Comparison of ENCODE assay signal across 19 mouse cellular contexts in the genomic region with DNA sequence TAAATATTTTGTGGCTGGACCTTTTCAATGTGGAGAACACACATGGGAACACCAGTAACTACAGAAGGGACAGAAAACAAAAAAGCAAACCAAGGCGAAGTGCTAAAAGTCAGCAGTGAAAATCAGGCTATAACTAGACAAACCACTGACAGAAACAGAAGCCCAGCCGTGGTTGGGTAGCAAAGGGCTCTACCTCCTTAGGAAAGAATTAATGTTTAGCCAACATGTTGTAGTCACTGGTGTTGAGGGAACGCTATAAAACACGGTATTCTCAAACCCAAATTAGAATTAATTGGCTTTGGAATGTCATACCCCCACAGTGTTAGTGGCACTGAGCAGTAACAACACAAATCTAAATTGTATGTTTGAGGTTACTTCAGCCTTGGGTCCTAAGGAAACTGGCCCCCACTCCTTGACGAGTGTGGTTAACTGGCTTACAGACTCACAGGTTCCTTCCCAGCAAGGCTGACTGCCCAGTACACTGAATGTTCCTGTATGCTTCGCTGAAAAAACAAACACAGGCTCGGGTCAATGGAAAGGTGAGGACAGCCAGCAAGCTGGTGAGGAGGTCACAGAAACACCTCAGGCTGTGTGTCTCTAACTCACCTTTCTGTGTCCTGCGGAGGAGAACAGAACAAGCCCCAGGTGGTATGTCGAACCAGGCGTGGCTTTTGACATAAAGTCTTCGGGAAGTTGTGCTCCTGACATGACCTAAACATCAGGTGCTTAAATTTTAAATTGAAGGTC.
A peak's percentile ranks its signal among the peaks of the same experiment; 100 is the strongest.
DNase-seq lines count a peak whose midpoint lies in the region; ATAC-seq and TF ChIP-seq lines count a peak whose summit lies in the region.
"Had no signal": no experiment of that assay in that cellular context is flagged by ENCODE, and none has a peak within 500 bp of the region (broad histone marks: within the 10 kb centered on the region; RNA-seq: fewer than 3 reads in every experiment).

No protein-coding gene starts in this region.

- no peaks in the 10 kb centered on the region for H3K9me3 ChIP-seq in liver, embryonic 16.5 days (replicated peaks; ENCODE audit: control insufficient read depth, low read length)
- no peaks in the 10 kb centered on the region for H3K9me3 ChIP-seq in liver, embryonic 12.5 days (replicated peaks)
- H3K9me3 ChIP-seq in kidney, postnatal 0 days (replicated peaks; ENCODE audit: low read length) = no peaks in the 10 kb centered on the region
- no peaks in the 10 kb centered on the region for H3K9me3 ChIP-seq in stomach, postnatal 0 days (ENCODE audit: control insufficient read depth, low read length)
- H3K9me3 ChIP-seq: heart, embryonic 15.5 days; hindbrain, embryonic 12.5 days had no signal

- H3K4me3 ChIP-seq in liver, embryonic 16.5 days (ENCODE audit: low read depth, low read length) = no peak overlapping the region
- no peak overlapping the region for H3K4me3 ChIP-seq in liver, embryonic 12.5 days
- H3K4me3 ChIP-seq in kidney, postnatal 0 days (replicated peaks; ENCODE audit: low read depth, low read length) = no peak overlapping the region
- H3K4me3 ChIP-seq in stomach, postnatal 0 days (ENCODE audit: low read depth, low read length) = no peak overlapping the region
- H3K4me3 ChIP-seq: embryonic facial prominence, embryonic 13.5 days; heart, embryonic 15.5 days; hindbrain, embryonic 12.5 days had no signal

- H3K4me2 ChIP-seq in liver, embryonic 16.5 days (ENCODE audit: low read depth, low read length) = no peak overlapping the region
- no peak overlapping the region for H3K4me2 ChIP-seq in liver, embryonic 12.5 days
- peak overlapping the region; percentile 34; the same call in 1 of the 2 replicates for H3K4me2 ChIP-seq in kidney, postnatal 0 days (ENCODE audit: low read length)
- no peak overlapping the region for H3K4me2 ChIP-seq in stomach, postnatal 0 days (replicated peaks; ENCODE audit: low read depth)
- H3K4me2 ChIP-seq: embryonic facial prominence, embryonic 13.5 days; heart, embryonic 15.5 days; hindbrain, embryonic 12.5 days had no signal

- no peaks in the 10 kb centered on the region for H3K36me3 ChIP-seq in liver, embryonic 16.5 days (ENCODE audit: control insufficient read depth, insufficient read depth)
- no peaks in the 10 kb centered on the region for H3K36me3 ChIP-seq in liver, embryonic 12.5 days
- no peaks in the 10 kb centered on the region for H3K36me3 ChIP-seq in kidney, postnatal 0 days (ENCODE audit: insufficient read depth, low read length)
- H3K36me3 ChIP-seq in stomach, postnatal 0 days (ENCODE audit: control insufficient read depth, insufficient read depth, low read length) = no peaks in the 10 kb centered on the region
- H3K36me3 ChIP-seq: embryonic facial prominence, embryonic 13.5 days; heart, embryonic 15.5 days; hindbrain, embryonic 12.5 days had no signal

- no peak for TF ChIP-seq CTCF in kidney, postnatal 0 days (IDR thresholded peaks at IDR 0.05; ENCODE audit: low read depth)
- TF ChIP-seq CTCF in stomach, postnatal 0 days (IDR thresholded peaks at IDR 0.05; ENCODE audit: low read depth) = no peak

- no peak overlapping the region for H3K9ac ChIP-seq in liver, embryonic 16.5 days (ENCODE audit: low read depth, low read length)
- H3K9ac ChIP-seq in liver, embryonic 12.5 days = no peak overlapping the region
- H3K9ac ChIP-seq in kidney, postnatal 0 days (ENCODE audit: low read depth, low read length) = no peak overlapping the region
- no peak overlapping the region for H3K9ac ChIP-seq in stomach, postnatal 0 days (ENCODE audit: low read length)
- H3K9ac ChIP-seq: embryonic facial prominence, embryonic 13.5 days; forebrain, postnatal 0 days; heart, embryonic 15.5 days; hindbrain, embryonic 12.5 days had no signal

- TF ChIP-seq EP300 in stomach, postnatal 0 days (optimal IDR thresholded peaks at IDR 0.05) = no peak

- H3K27ac ChIP-seq in liver, embryonic 16.5 days (ENCODE audit: low read length) = peak overlapping the region; percentile 66
- no peak overlapping the region for H3K27ac ChIP-seq in liver, embryonic 12.5 days
- H3K27ac ChIP-seq in kidney, postnatal 0 days = peak overlapping the region; percentile 79
- no peak overlapping the region for H3K27ac ChIP-seq in stomach, postnatal 0 days (replicated peaks)
- H3K27ac ChIP-seq: embryonic facial prominence, embryonic 13.5 days; heart, embryonic 15.5 days; hindbrain, embryonic 12.5 days had no signal

- DNase-seq in kidney, adult 18-20 months = peak; percentile 83
- peak; percentile 53 for DNase-seq in kidney, postnatal 0 days (ENCODE audit: low spot score)
- DNase-seq in stomach, postnatal 0 days (ENCODE audit: low spot score) = peak; percentile 15
- DNase-seq in heart, adult 8-10 months (ENCODE audit: low spot score) = no peak
- no peak for DNase-seq in thymus, postnatal 0 days (ENCODE audit: low spot score)
- DNase-seq: adrenal gland, postnatal 14 days; cerebellum, adult 18-20 months; forebrain, postnatal 0 days; heart, adult 11 months; layer of hippocampus, adult 9-11 months; right cerebral cortex, adult 18-20 months; spleen, adult 18-20 months; thymus, adult 2 months had no signal

- H3K4me1 ChIP-seq in liver, embryonic 16.5 days (ENCODE audit: control insufficient read depth, low read depth, low read length) = no peaks in the 10 kb centered on the region
- no peaks in the 10 kb centered on the region for H3K4me1 ChIP-seq in liver, embryonic 12.5 days
- no peaks in the 10 kb centered on the region for H3K4me1 ChIP-seq in kidney, postnatal 0 days (replicated peaks; ENCODE audit: insufficient read depth, low read length)
- H3K4me1 ChIP-seq in stomach, postnatal 0 days (replicated peaks; ENCODE audit: control insufficient read depth, insufficient read depth) = no peaks in the 10 kb centered on the region
- H3K4me1 ChIP-seq: embryonic facial prominence, embryonic 13.5 days; heart, embryonic 15.5 days; hindbrain, embryonic 12.5 days had no signal

- H3K27me3 ChIP-seq in liver, embryonic 16.5 days (ENCODE audit: control insufficient read depth, insufficient read depth, low read depth, low read length) = no peaks in the 10 kb centered on the region
- H3K27me3 ChIP-seq in liver, embryonic 12.5 days (replicated peaks) = no peaks in the 10 kb centered on the region
- no peaks in the 10 kb centered on the region for H3K27me3 ChIP-seq in kidney, postnatal 0 days (ENCODE audit: insufficient read depth, low read length)
- no peaks in the 10 kb centered on the region for H3K27me3 ChIP-seq in stomach, postnatal 0 days (ENCODE audit: control insufficient read depth, insufficient read depth, low read length)
- H3K27me3 ChIP-seq: embryonic facial prominence, embryonic 13.5 days; heart, embryonic 15.5 days; hindbrain, embryonic 12.5 days had no signal

- peak; percentile 88 for ATAC-seq in liver, embryonic 16.5 days (ENCODE audit: low read depth)
- no peak for ATAC-seq in liver, embryonic 12.5 days
- peak; percentile 90 for ATAC-seq in kidney, postnatal 0 days (replicated peaks; ENCODE audit: low FRiP score, low read depth)
- ATAC-seq in stomach, postnatal 0 days (ENCODE audit: low FRiP score, low TSS enrichment) = no peak
- ATAC-seq: forebrain, postnatal 0 days; lung, postnatal 0 days had no signal

- WGBS in liver, embryonic 16.5 days (ENCODE audit: insufficient replicate concordance) = 51% methylated on average over 11 of the region's 11 CpGs
- 57% methylated on average over 11 of the region's 11 CpGs for WGBS in liver, embryonic 12.5 days (ENCODE audit: insufficient replicate concordance)
- whole genome bisulfite sequencing in kidney, postnatal 0 days = 31% methylated on average over 11 of the region's 11 CpGs
- 49% methylated on average over 11 of the region's 11 CpGs for WGBS in stomach, postnatal 0 days

Comparison
In these comparisons a context has a peak if more than half of its experiments do, and no peak if none do; other contexts are left out.
1. ATAC-seq: peak in liver, embryonic 16.5 days (single experiment) and kidney, postnatal 0 days (single experiment); none in liver, embryonic 12.5 days (single experiment) and stomach, postnatal 0 days (single experiment).
2. H3K27ac ChIP-seq: peak in liver, embryonic 16.5 days (single experiment) and kidney, postnatal 0 days (single experiment); none in liver, embryonic 12.5 days (single experiment) and stomach, postnatal 0 days (single experiment).
3. DNase-seq: peak in kidney, adult 18-20 months (single experiment), kidney, postnatal 0 days (single experiment) and stomach, postnatal 0 days (single experiment); none in heart, adult 8-10 months (single experiment) and thymus, postnatal 0 days (single experiment).